Mouse (Mus musculus) hindbrain, embryonic 16.5 days (tissue): ENCODE data around the gene Snrnp200. TPM values are rescaled to one million over a fixed set of nuclear protein-coding genes. Genes with fewer than 3 reads are reported as not detected.

Source experiments
- polyA plus RNA-seq: library from polyadenylated mRNA; unstranded; fragments of >200 nt; fragmentation: Nextera tagmentation; extraction: Ambion mirVana; gene quantifications from 2 replicates; pipeline ENCODE4 v1.2.1, GENCODE M21; 2015

The Snrnp200 gene
- polyA plus RNA-seq, 1 experiment from 2014 or later: 40.1 TPM

Other genes with a start within 250 kb of the Snrnp200 start
- 9.8 and 11.6 TPM in 2 replicates for gene Ap4e1, start 199.7 kb upstream of the Snrnp200 start, polyA plus RNA-seq
- 30.4 and 30.9 TPM in 2 replicates for gene Blvra, start 137.7 kb upstream of the Snrnp200 start, polyA plus RNA-seq
- gene Ncaph, start 74.4 kb upstream of the Snrnp200 start, polyA plus RNA-seq: 14.5 and 19.8 TPM in 2 replicates
- gene Itpripl1, start 64.9 kb upstream of the Snrnp200 start, polyA plus RNA-seq: 11.0 and 12.4 TPM in 2 replicates
- 0.88 and 0.96 TPM in 2 replicates for gene 1810024B03Rik, start 106 bp upstream of the Snrnp200 start, polyA plus RNA-seq
- gene Ciao1, start 39.4 kb downstream of the Snrnp200 start, polyA plus RNA-seq: 59.0 and 61.6 TPM in 2 replicates
- gene Tmem127, start 39.5 kb downstream of the Snrnp200 start, polyA plus RNA-seq: 58.7 and 61.1 TPM in 2 replicates
- 85.9 and 91.6 TPM in 2 replicates for gene Stard7, start 61.8 kb downstream of the Snrnp200 start, polyA plus RNA-seq
- 14.9 and 17.1 TPM in 2 replicates for gene Dusp2, start 127.8 kb downstream of the Snrnp200 start, polyA plus RNA-seq
- not detected in 2 replicates for gene Astl, start 130.3 kb downstream of the Snrnp200 start, polyA plus RNA-seq
- 0.72 and 0.90 TPM in 2 replicates for gene Adra2b, start 154.8 kb downstream of the Snrnp200 start, polyA plus RNA-seq
- 0.25 and 0.28 TPM in 2 replicates for gene Gpat2, start 216.8 kb downstream of the Snrnp200 start, polyA plus RNA-seq
- 31.4 and 32.9 TPM in 2 replicates for gene Fahd2a, start 236.2 kb downstream of the Snrnp200 start, polyA plus RNA-seq